Mouse (Mus musculus): ENCODE results near the gene Olfr96.

GRCm38 (mm10) chr17:37270702-37271092, 50.8 kb downstream of the Olfr96 start:
- no peak for TF ChIP-seq CTCF (conservative IDR thresholded peaks at IDR 0.05; ENCODE audit: low read length)
- no peak for TF ChIP-seq POU5F1 (IDR thresholded peaks at IDR 0.05; ENCODE audit: borderline replicate concordance, low read length)
